Mouse (Mus musculus) limb, embryonic 15.5 days (tissue): ENCODE measurements around the gene Vmn1r220. TPM values are rescaled to one million over a fixed set of nuclear protein-coding genes. Genes with fewer than 3 reads are reported as not detected.
"Not testable (repeated sequence)": the region's sequence is repeated elsewhere in the genome, so short reads cannot be mapped to it uniquely, and the experiment has no call there.

ENCODE experiments used
- ATAC-seq: fragments of 200-750 bp; cut with Nextera tagmentation; 2 replicates; pipeline ENCODE4 v1.8.0; 2017; ENCODE audit warnings: low read depth, moderate TSS enrichment; ENCODE audit not compliant: insufficient number of reproducible peaks, low FRiP score, low TSS enrichment
- H3K27ac ChIP-seq: fragments of 300-500 bp; sonication (generic); 2 replicates; pipeline ENCODE4 v1.5.1; 2015; ENCODE audit warnings: moderate library complexity, mild to moderate bottlenecking, inconsistent platforms
- H3K27me3 ChIP-seq: fragments of 300-500 bp; sonication (generic); 2 replicates; pipeline ENCODE4 v1.6.1; 2015; ENCODE audit warnings: inconsistent platforms
- H3K36me3 ChIP-seq: fragments of 300-500 bp; sonication (generic); 2 replicates; pipeline ENCODE4 v1.6.1; 2015; ENCODE audit warnings: inconsistent platforms
- H3K4me1 ChIP-seq: fragments of 300-500 bp; sonication (generic); 2 replicates; pipeline ENCODE4 v1.6.1; 2015; ENCODE audit warnings: inconsistent platforms
- H3K4me2 ChIP-seq: fragments of 300-500 bp; sonication (generic); 2 replicates; pipeline ENCODE4 v1.6.1; 2015; ENCODE audit warnings: mild to moderate bottlenecking, inconsistent platforms
- H3K4me3 ChIP-seq: fragments of 300-500 bp; sonication (generic); 2 replicates; pipeline ENCODE4 v1.5.1; 2015; ENCODE audit warnings: mild to moderate bottlenecking, inconsistent platforms
- H3K9ac ChIP-seq: fragments of 300-500 bp; sonication (generic); 2 replicates; pipeline ENCODE4 v1.6.1; 2015; ENCODE audit warnings: inconsistent platforms
- H3K9me3 ChIP-seq: fragments of 300-500 bp; sonication (generic); 2 replicates; pipeline ENCODE4 v1.6.1; 2016; ENCODE audit warnings: inconsistent platforms
- WGBS: fragments of 180-500 bp; shearing (Covaris S2); methylation state at CpG from one replicate; pipeline ENCODE4 v1.1.7; 2015; 5-methylcytosine and 5-hydroxymethylcytosine counted together
- polyA plus RNA-seq: library from polyadenylated mRNA; unstranded; fragments of >200 nt; fragmentation: Nextera tagmentation; extraction: Ambion mirVana; gene quantifications from 2 replicates; pipeline ENCODE4 v1.2.1, GENCODE M21; 2015

Vmn1r220 gene
- not detected in 2 replicates for polyA plus RNA-seq

DNA sequence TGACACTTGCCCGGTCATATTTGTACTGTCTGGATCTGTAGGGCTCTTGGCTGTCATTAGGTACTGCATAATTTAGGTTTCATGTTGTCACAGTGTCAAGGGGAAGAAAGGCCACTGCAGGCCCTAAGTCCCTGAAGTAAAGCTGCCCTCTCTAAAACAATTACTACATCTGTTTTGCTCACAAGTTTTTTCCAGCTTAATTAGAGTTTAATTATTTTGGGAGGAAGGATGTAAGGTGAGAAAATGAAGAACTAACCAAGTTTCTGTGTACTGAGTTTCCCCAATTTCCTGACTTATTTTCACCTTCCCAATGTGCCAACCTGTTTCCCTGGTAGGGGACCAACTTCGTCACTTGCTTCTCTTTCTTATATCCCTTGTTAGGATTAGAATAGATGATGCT is at the start of gene Vmn1r220:
Vmn1r220 (minus strand) TSS at position 101 of the 400 bp plus-strand sequence.
- Histone ChIP-seq H3K4me1 (no peaks in the 10 kb centered on the region), H3K27me3 (no peaks in the 10 kb centered on the region), H3K9me3 (no peaks in the 10 kb centered on the region), H3K4me3 (no peak within 1 kb of the TSS), H3K4me2 (no peak within 1 kb of the TSS), H3K27ac (no peak within 1 kb of the TSS), H3K36me3 (no peaks in the 10 kb centered on the region), H3K9ac (no peak within 1 kb of the TSS)
- 85% methylated on average over 2 of the region's 2 CpGs for WGBS
- no peak for ATAC-seq

DNA sequence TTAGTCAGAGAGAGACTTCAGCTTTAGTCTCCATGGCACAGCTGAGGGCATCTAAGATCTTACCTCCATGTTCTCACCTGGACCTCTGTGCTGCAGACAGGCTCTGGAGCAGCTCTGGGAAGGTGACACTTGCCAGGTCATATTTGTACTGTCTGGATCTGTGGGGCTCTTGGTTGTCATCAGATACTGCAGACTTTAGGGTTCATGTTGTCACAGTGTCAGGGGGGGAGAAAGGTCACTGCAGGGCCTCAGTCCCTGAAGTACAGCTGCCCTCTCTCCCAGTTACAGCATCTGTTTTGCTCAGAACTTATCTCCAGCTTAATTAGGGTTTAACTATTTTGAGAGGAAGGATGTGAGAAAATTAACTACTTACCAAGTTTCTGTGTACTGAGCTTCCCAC is 48.1 kb upstream of the Vmn1r220 start, which contains the start of gene Vmn1r222:
Vmn1r222 (minus strand) TSS at position 101 of the 400 bp plus-strand sequence.
- not testable (repeated sequence) for ATAC-seq, H3K4me1 ChIP-seq, H3K4me3 ChIP-seq, H3K36me3 ChIP-seq, H3K27me3 ChIP-seq, H3K9me3 ChIP-seq, H3K9ac ChIP-seq, H3K27ac ChIP-seq, H3K4me2 ChIP-seq

DNA sequence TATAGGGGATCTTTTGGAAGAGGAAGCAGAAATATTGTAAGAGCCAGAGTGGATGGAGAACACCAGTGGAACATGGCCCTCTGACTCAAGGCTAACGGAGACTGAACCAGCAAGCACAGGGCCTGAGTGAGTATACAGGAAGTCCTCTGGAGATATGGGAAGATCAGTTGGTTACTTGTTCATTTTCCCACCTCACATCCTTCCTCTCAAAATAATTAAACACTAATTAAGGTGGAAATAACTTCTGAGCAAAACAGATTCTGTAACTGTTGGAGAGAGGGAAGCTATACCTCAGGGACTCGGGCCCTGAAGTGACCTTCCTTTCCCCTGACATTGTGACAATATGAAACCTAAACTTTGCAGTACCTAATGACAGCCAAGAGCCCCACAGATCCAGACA is 26.1 kb upstream of the Vmn1r220 start, which contains the start of gene Vmn1r221:
Vmn1r221 (plus strand) TSS at position 301 of the 400 bp plus-strand sequence.
- not testable (repeated sequence) for H3K9me3 ChIP-seq, H3K27ac ChIP-seq, ATAC-seq, H3K27me3 ChIP-seq, H3K4me1 ChIP-seq, H3K9ac ChIP-seq, H3K4me2 ChIP-seq, H3K4me3 ChIP-seq, H3K36me3 ChIP-seq
- 91% methylated on average over 2 of the region's 2 CpGs for WGBS

DNA sequence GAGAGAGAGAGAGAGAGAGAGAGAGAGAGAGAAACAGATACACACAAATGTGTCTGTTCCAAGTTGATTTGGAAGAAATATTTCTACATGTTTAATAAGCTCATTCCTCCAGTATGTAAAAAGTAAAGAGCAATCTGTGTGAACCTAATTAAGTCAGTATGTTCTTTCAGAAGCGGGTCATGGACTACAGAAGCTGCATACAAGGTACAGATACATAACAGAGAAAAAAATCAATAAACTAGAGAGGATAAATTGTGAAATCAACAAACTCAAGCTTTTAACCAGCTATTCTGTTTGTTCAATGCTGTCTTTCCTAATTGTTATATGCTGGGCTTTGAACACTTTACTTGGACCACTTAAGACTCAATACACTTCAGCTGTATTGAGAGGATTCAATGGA is 16.1 kb upstream of the Vmn1r220 start:
- not testable (repeated sequence) for H3K4me2 ChIP-seq, H3K27ac ChIP-seq, H3K9ac ChIP-seq, H3K27me3 ChIP-seq, ATAC-seq, H3K36me3 ChIP-seq, H3K4me1 ChIP-seq, H3K4me3 ChIP-seq, H3K9me3 ChIP-seq
- WGBS, result 67% methylated on average over 1 of the region's 1 CpGs

DNA sequence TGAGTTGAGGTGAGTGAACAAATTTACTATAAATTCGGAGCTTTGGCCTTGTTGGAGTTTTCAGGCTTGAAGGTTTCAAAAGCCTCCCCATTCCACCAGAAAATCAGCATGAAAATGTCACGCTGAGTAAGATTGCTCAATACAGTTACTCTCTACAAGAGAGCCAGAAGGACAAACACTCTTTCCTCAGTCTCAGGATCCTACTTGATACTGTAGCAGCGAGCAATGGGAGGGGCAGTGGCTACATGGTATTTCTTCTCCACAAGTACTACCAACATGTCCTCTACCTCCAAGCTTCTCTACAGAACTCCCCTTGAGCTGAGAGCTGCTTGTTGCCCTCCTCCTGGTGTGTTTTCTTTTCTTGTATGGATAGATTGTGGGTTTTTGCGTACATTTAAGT is 21.3 kb downstream of the Vmn1r220 start:
- 85% methylated on average over 4 of the region's 4 CpGs for WGBS
- ATAC-seq, H3K4me2 ChIP-seq, H3K4me3 ChIP-seq, H3K9ac ChIP-seq, H3K36me3 ChIP-seq, H3K9me3 ChIP-seq, H3K4me1 ChIP-seq, H3K27me3 ChIP-seq, H3K27ac ChIP-seq: not testable (repeated sequence)

DNA sequence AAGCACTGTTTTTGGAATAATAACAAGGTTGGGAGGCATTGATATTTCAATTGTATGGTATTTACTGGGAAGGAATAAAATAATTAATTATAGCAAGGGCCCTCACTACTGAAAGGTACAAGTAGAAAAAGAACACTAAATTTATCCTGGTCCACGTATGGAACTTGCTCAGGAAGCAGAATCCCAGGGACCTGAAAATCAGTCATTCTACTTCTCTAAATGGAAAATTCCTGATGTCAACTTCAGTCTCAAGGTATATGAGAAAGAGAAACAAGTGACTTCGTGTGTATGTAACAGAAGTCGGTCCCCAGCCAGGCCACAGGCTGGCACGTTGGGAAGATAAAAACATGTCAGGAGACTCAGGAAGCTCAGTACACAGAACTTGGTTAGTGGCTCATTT is 28.8 kb downstream of the Vmn1r220 start, which contains the start of gene Vmn1r219:
Vmn1r219 (plus strand) TSS at position 301 of the 400 bp plus-strand sequence.
- no peaks in the 10 kb centered on the region for H3K4me1 ChIP-seq
- WGBS, result 70% methylated on average over 4 of the region's 4 CpGs
- no peaks in the 10 kb centered on the region for H3K27me3 ChIP-seq

DNA sequence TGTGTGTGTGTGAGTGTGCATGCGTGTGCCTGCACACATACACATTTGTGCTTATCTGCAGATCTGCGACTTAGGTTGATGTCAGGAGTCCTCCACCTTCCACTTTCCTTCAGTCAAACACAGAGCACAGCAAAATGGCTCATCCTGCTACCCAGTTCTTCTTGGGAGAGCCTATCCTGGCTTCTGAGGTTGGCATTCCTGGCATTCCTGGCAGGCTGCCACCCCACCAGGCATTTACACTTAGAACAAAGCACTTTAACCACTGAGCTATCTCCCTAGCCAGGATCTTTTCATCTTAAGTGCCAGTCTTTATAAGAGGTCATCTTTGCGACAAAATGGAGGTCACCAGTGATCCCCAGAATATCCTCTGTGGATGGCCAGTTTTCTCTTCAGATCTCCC is 29.9 kb downstream of the Vmn1r220 start:
- no peak overlapping the region for H3K9ac ChIP-seq
- H3K4me1 ChIP-seq, result no peaks in the 10 kb centered on the region
- no peak for ATAC-seq
- no peak overlapping the region for H3K4me2 ChIP-seq
- H3K36me3 ChIP-seq, result no peaks in the 10 kb centered on the region
- 65% methylated on average over 3 of the region's 3 CpGs for WGBS
- no peak overlapping the region for H3K27ac ChIP-seq
- no peaks in the 10 kb centered on the region for H3K9me3 ChIP-seq
- H3K4me3 ChIP-seq, result no peak overlapping the region
- H3K27me3 ChIP-seq, result no peaks in the 10 kb centered on the region

More for the DNA sequence above, 28.8 kb downstream of the Vmn1r220 start, which contains the start of gene Vmn1r219:
- H3K36me3 ChIP-seq, result no peaks in the 10 kb centered on the region
- no peak within 1 kb of the TSS for H3K4me3 ChIP-seq
- H3K9me3 ChIP-seq, result no peaks in the 10 kb centered on the region
- ATAC-seq, result no peak
- H3K9ac ChIP-seq, result no peak within 1 kb of the TSS
- H3K27ac ChIP-seq, result no peak within 1 kb of the TSS
- H3K4me2 ChIP-seq, result no peak within 1 kb of the TSS

DNA sequence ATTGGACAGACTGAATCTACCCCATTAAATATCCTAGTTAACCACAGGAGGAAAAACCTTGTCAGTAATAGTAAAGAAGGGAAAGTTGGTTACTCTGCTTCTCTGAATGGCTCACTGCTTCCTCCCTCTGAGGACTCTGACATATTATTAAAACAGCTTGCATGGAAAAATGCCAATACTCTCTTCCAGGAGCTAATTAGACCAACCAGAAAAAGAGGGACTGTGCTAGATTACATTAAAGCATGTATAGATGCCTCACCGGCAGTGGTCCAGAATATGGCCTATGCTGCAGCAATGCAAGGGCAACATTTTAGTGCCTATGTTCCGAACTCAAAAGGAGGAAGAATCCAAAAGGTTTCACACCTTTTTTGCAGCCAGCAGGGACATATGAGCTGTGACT is 48.9 kb downstream of the Vmn1r220 start:
- Histone ChIP-seq H3K4me2 (no peak overlapping the region), H3K27me3 (no peaks in the 10 kb centered on the region), H3K9ac (no peak overlapping the region), H3K4me3 (no peak overlapping the region), H3K9me3 (no peaks in the 10 kb centered on the region), H3K36me3 (no peaks in the 10 kb centered on the region), H3K4me1 (no peaks in the 10 kb centered on the region), H3K27ac (no peak overlapping the region)
- ATAC-seq, result no peak
- WGBS, result 73% methylated on average over 2 of the region's 2 CpGs

DNA sequence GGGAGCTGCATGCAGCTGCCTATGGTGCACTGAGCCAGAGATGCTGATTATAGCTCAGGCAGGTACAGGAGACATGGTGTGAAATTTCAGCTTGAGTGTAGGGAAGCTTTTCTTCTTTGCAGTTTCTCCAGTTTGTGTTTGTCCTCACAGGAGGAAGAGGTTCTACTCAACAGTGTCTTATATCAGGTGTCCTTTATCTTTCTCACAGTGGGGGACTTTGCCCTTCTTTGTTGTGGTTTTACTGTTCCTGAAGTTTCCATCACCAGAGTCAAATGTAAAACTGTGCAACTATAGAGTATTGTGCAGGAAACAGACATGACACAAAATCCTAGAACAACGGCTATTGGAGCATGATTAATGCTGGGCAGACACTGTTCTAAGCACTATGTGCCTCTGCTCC is 54.3 kb downstream of the Vmn1r220 start:
- no peaks in the 10 kb centered on the region for H3K36me3 ChIP-seq
- H3K4me1 ChIP-seq, result no peaks in the 10 kb centered on the region
- no peak for ATAC-seq
- no peak overlapping the region for H3K4me3 ChIP-seq
- no peak overlapping the region for H3K9ac ChIP-seq
- H3K9me3 ChIP-seq, result no peaks in the 10 kb centered on the region
- no peaks in the 10 kb centered on the region for H3K27me3 ChIP-seq
- H3K4me2 ChIP-seq, result no peak overlapping the region
- no peak overlapping the region for H3K27ac ChIP-seq
- 58% methylated on average over 1 of the region's 1 CpGs for WGBS

DNA sequence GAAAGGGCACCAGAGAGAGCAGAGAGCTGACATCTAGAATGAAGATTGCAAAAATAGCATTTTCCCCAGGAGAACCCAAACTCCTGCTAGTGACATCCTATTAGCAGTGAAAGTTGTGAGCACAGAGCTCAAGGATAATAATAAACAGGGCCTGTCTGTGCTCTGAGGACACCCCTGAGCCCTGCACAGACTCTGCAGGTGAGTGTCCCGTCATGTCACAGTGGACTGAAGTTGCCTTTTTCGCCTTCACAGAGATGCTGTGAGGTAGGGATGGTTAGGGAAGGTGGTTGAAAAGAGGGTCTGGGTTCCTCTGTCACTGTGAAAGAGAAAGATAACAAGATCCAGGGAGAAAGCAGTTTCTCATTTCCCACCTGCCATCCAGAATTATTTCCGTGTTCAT is 54.7 kb downstream of the Vmn1r220 start, which contains the start of gene Vmn1r218:
Vmn1r218 (plus strand) TSS at position 57 of the 400 bp plus-strand sequence.
- Histone ChIP-seq H3K9me3 (no peaks in the 10 kb centered on the region), H3K4me2 (no peak within 1 kb of the TSS), H3K36me3 (no peaks in the 10 kb centered on the region), H3K27ac (no peak within 1 kb of the TSS), H3K9ac (no peak within 1 kb of the TSS), H3K4me3 (no peak within 1 kb of the TSS), H3K4me1 (no peaks in the 10 kb centered on the region), H3K27me3 (no peaks in the 10 kb centered on the region)
- 64% methylated on average over 3 of the region's 3 CpGs for WGBS
- no peak for ATAC-seq

Other genes starting within 250 kb of the Vmn1r220 start
- gene Vmn1r213, start 180.3 kb downstream of the Vmn1r220 start, polyA plus RNA-seq, result not detected in 2 replicates
- not detected in 2 replicates for gene Vmn1r214, start 157.6 kb downstream of the Vmn1r220 start, polyA plus RNA-seq
- not detected in 2 replicates for gene Vmn1r215, start 120.0 kb downstream of the Vmn1r220 start, polyA plus RNA-seq
- gene Vmn1r217, start 69.7 kb downstream of the Vmn1r220 start, polyA plus RNA-seq, result not detected in 2 replicates
- not detected in 2 replicates for gene Vmn1r218, start 54.8 kb downstream of the Vmn1r220 start, polyA plus RNA-seq
- gene Vmn1r219, start 28.7 kb downstream of the Vmn1r220 start, polyA plus RNA-seq, result not detected in 2 replicates
- not detected in 2 replicates for gene Vmn1r221, start 26.2 kb upstream of the Vmn1r220 start, polyA plus RNA-seq
- gene Vmn1r222, start 48.0 kb upstream of the Vmn1r220 start, polyA plus RNA-seq, result not detected in 2 replicates
- gene Vmn1r223, start 59.2 kb upstream of the Vmn1r220 start, polyA plus RNA-seq, result not detected in 2 replicates
- gene Zfp322a, start 181.2 kb upstream of the Vmn1r220 start, polyA plus RNA-seq, result 42.4 and 44.2 TPM in 2 replicates
- gene Abt1, start 235.9 kb upstream of the Vmn1r220 start, polyA plus RNA-seq, result 11.9 and 13.9 TPM in 2 replicates